Mouse (Mus musculus): ENCODE results near the gene 3425401B19Rik. TPM values are rescaled to one million over a fixed set of nuclear protein-coding genes. Genes with fewer than 3 reads are reported as not detected.

3425401B19Rik gene
- polyA plus RNA-seq, 1 experiment from 2014 or later: 0.40 TPM

GRCm38 (mm10) chr14:32628584-32628983 is 56.5 kb downstream of the 3425401B19Rik start:
- Histone ChIP-seq H3K4me3 (ENCODE audit: low read length) (no peak overlapping the region), H3K4me1 (replicated peaks; ENCODE audit: control insufficient read depth, insufficient read depth, low read length) (no peaks in the 10 kb centered on the region), H3K27ac (ENCODE audit: low read length) (no peak overlapping the region), H3K27me3 (ENCODE audit: control insufficient read depth, insufficient read depth, low read depth, low read length) (no peaks in the 10 kb centered on the region), H3K9ac (ENCODE audit: low read length) (no peak overlapping the region), H3K9me3 (ENCODE audit: control insufficient read depth, low read length) (no peaks in the 10 kb centered on the region), H3K4me2 (ENCODE audit: low read depth, low read length) (no peak overlapping the region), H3K36me3 (ENCODE audit: control insufficient read depth, insufficient read depth, low read length) (no peaks in the 10 kb centered on the region)
- WGBS: 28% methylated on average over 10 of the region's 10 CpGs
- ATAC-seq (ENCODE audit: low read depth): no peak

GRCm38 (mm10) chr14:32627271-32627670 is 57.8 kb downstream of the 3425401B19Rik start:
- H3K9me3 ChIP-seq (ENCODE audit: control insufficient read depth, low read length): no peaks in the 10 kb centered on the region
- no peaks in the 10 kb centered on the region for H3K36me3 ChIP-seq (ENCODE audit: control insufficient read depth, insufficient read depth, low read length)
- no peak overlapping the region for H3K27ac ChIP-seq (ENCODE audit: low read length)
- 40% methylated on average over 2 of the region's 2 CpGs for WGBS
- no peak for ATAC-seq (ENCODE audit: low read depth)
- H3K4me1 ChIP-seq (replicated peaks; ENCODE audit: control insufficient read depth, insufficient read depth, low read length): no peaks in the 10 kb centered on the region
- no peaks in the 10 kb centered on the region for H3K27me3 ChIP-seq (ENCODE audit: control insufficient read depth, insufficient read depth, low read depth, low read length)
- no peak overlapping the region for H3K4me3 ChIP-seq (ENCODE audit: low read length)
- H3K9ac ChIP-seq (ENCODE audit: low read length): no peak overlapping the region
- no peak overlapping the region for H3K4me2 ChIP-seq (ENCODE audit: low read depth, low read length)

- no peaks in the 10 kb centered on the region for H3K27me3 ChIP-seq (ENCODE audit: control insufficient read depth, insufficient read depth, low read depth, low read length)
- 85% methylated on average over 7 of the region's 7 CpGs for WGBS
- no peak overlapping the region for H3K4me2 ChIP-seq (ENCODE audit: low read depth, low read length)
- no peak for ATAC-seq (ENCODE audit: low read depth)
- no peak overlapping the region for H3K27ac ChIP-seq (ENCODE audit: low read length)
- no peaks in the 10 kb centered on the region for H3K9me3 ChIP-seq (ENCODE audit: control insufficient read depth, low read length)
- H3K36me3 ChIP-seq (ENCODE audit: control insufficient read depth, insufficient read depth, low read length): no peaks in the 10 kb centered on the region
- H3K4me3 ChIP-seq (ENCODE audit: low read length): no peak overlapping the region
- H3K4me1 ChIP-seq (replicated peaks; ENCODE audit: control insufficient read depth, insufficient read depth, low read length): no peaks in the 10 kb centered on the region
- no peak overlapping the region for H3K9ac ChIP-seq (ENCODE audit: low read length)
Observed at GRCm38 (mm10) chr14:32624811-32625210, 60.3 kb downstream of the 3425401B19Rik start.

GRCm38 (mm10) chr14:32624245-32624644 is 60.8 kb downstream of the 3425401B19Rik start:
- H3K9ac ChIP-seq (ENCODE audit: low read length): no peak overlapping the region
- 60% methylated on average over 3 of the region's 3 CpGs for WGBS

GRCm38 (mm10) chr14:32617253-32617652 is 67.8 kb downstream of the 3425401B19Rik start:
- H3K36me3 ChIP-seq (ENCODE audit: control insufficient read depth, insufficient read depth, low read length): no peaks in the 10 kb centered on the region
- H3K9ac ChIP-seq (ENCODE audit: low read length): no peak overlapping the region
- WGBS: 83% methylated on average over 5 of the region's 5 CpGs
- H3K9me3 ChIP-seq (ENCODE audit: control insufficient read depth, low read length): no peaks in the 10 kb centered on the region
- no peak overlapping the region for H3K4me3 ChIP-seq (ENCODE audit: low read length)
- H3K4me1 ChIP-seq (replicated peaks; ENCODE audit: control insufficient read depth, insufficient read depth, low read length): no peaks in the 10 kb centered on the region
- H3K27me3 ChIP-seq (ENCODE audit: control insufficient read depth, insufficient read depth, low read depth, low read length): no peaks in the 10 kb centered on the region
- no peak for ATAC-seq (ENCODE audit: low read depth)
- no peak overlapping the region for H3K4me2 ChIP-seq (ENCODE audit: low read depth, low read length)
- no peak overlapping the region for H3K27ac ChIP-seq (ENCODE audit: low read length)

More at GRCm38 (mm10) chr14:32624245-32624644, 60.8 kb downstream of the 3425401B19Rik start:
- H3K36me3 ChIP-seq (ENCODE audit: control insufficient read depth, insufficient read depth, low read length): no peaks in the 10 kb centered on the region
- no peaks in the 10 kb centered on the region for H3K9me3 ChIP-seq (ENCODE audit: control insufficient read depth, low read length)
- H3K4me3 ChIP-seq (ENCODE audit: low read length): no peak overlapping the region
- H3K27me3 ChIP-seq (ENCODE audit: control insufficient read depth, insufficient read depth, low read depth, low read length): no peaks in the 10 kb centered on the region
- no peaks in the 10 kb centered on the region for H3K4me1 ChIP-seq (replicated peaks; ENCODE audit: control insufficient read depth, insufficient read depth, low read length)
- no peak for ATAC-seq (ENCODE audit: low read depth)
- no peak overlapping the region for H3K4me2 ChIP-seq (ENCODE audit: low read depth, low read length)
- H3K27ac ChIP-seq (ENCODE audit: low read length): no peak overlapping the region

GRCm38 (mm10) chr14:32609392-32609791 is 75.7 kb downstream of the 3425401B19Rik start:
- ATAC-seq (ENCODE audit: low read depth): no peak
- H3K9me3 ChIP-seq (ENCODE audit: control insufficient read depth, low read length): no peaks in the 10 kb centered on the region
- no peak overlapping the region for H3K27ac ChIP-seq (ENCODE audit: low read length)
- H3K27me3 ChIP-seq (ENCODE audit: control insufficient read depth, insufficient read depth, low read depth, low read length): peaks cover 4% of the 10 kb centered on the region; the same call in 1 of the 2 replicates
- no peaks in the 10 kb centered on the region for H3K36me3 ChIP-seq (ENCODE audit: control insufficient read depth, insufficient read depth, low read length)
- no peak overlapping the region for H3K4me2 ChIP-seq (ENCODE audit: low read depth, low read length)
- H3K4me1 ChIP-seq (replicated peaks; ENCODE audit: control insufficient read depth, insufficient read depth, low read length): no peaks in the 10 kb centered on the region
- no peak overlapping the region for H3K9ac ChIP-seq (ENCODE audit: low read length)
- 17% methylated on average over 3 of the region's 3 CpGs for WGBS
- H3K4me3 ChIP-seq (ENCODE audit: low read length): no peak overlapping the region

Other genes with a start within 250 kb of the 3425401B19Rik start
- gene Slc18a3, start 220.4 kb downstream of the 3425401B19Rik start, polyA plus RNA-seq (2015; fragmentation: Nextera tagmentation; extraction: Ambion mirVana): 0.67 and 0.75 TPM in 2 replicates
- 0.08 TPM in 1 of 2 replicates, not detected in the other for gene Chat, start 219.3 kb downstream of the 3425401B19Rik start, polyA plus RNA-seq (2015; fragmentation: Nextera tagmentation; extraction: Ambion mirVana)
- 16.8 and 18.5 TPM in 2 replicates for gene Ercc6, start 171.8 kb downstream of the 3425401B19Rik start, polyA plus RNA-seq (2015; fragmentation: Nextera tagmentation; extraction: Ambion mirVana)
- gene Prrxl1, start 85.9 kb downstream of the 3425401B19Rik start, polyA plus RNA-seq (2015; fragmentation: Nextera tagmentation; extraction: Ambion mirVana): 0.14 and 0.18 TPM in 2 replicates
- gene Tmem273, start 100.7 kb upstream of the 3425401B19Rik start, polyA plus RNA-seq (2015; fragmentation: Nextera tagmentation; extraction: Ambion mirVana): 0.82 and 1.6 TPM in 2 replicates
- gene Fam170b, start 148.7 kb upstream of the 3425401B19Rik start, polyA plus RNA-seq (2015; fragmentation: Nextera tagmentation; extraction: Ambion mirVana): 0.11 and 0.36 TPM in 2 replicates
- gene Vstm4, start 171.5 kb upstream of the 3425401B19Rik start, polyA plus RNA-seq (2015; fragmentation: Nextera tagmentation; extraction: Ambion mirVana): 67.3 and 72.1 TPM in 2 replicates

Data from lung, embryonic 16.5 days (tissue).